Mouse (Mus musculus) MEL (cell line): ENCODE measurements at regions not wholly inside any gene's neighbourhood (a gene's known extent, or its start where the extent isn't known, plus 50 kb on each side); places are given as distances from the start of the nearest gene placed in this dataset.

ENCODE experiments used
- DNase-seq: peaks from one replicate; pipeline ENCODE4 v3.0.0; 2011; ENCODE audit warnings: low read depth, low spot score
- H3K27ac ChIP-seq: 2 replicates; pipeline ENCODE4 v1.5.1; 2012; ENCODE audit warnings: low read depth, mild to moderate bottlenecking, control low read depth, low read length, moderate library complexity; ENCODE audit not compliant: control insufficient read depth
- H3K27me3 ChIP-seq, 2 experiments: fragments of 150-350 bp in 1 of 2; sonication (generic) in 1 of 2; 2 replicates each; pipeline ENCODE4 v1.6.1; 2012; ENCODE audit warnings: low read length in 2 of 2, mild to moderate bottlenecking in 2 of 2, improper control_type of control experiment in 1 of 2, moderate library complexity in 1 of 2; ENCODE audit not compliant: insufficient read depth in 2 of 2, control insufficient read depth in 1 of 2
- H3K36me3 ChIP-seq, 2 experiments: 2 replicates each; pipeline ENCODE4 v1.6.1; 2012 to 2014; ENCODE audit warnings: low read length in 2 of 2, improper control_type of control experiment in 1 of 2, inconsistent platforms in 1 of 2, mild to moderate bottlenecking in 1 of 2; ENCODE audit not compliant: insufficient read depth in 2 of 2, control insufficient read depth in 1 of 2
- H3K4me1 ChIP-seq, 2 experiments: fragments of 150-350 bp in 1 of 2; sonication (generic) in 1 of 2; 2 replicates each; pipeline ENCODE4 v1.6.1; 2012; ENCODE audit warnings: low read length in 2 of 2, improper control_type of control experiment in 1 of 2, mild to moderate bottlenecking in 1 of 2; ENCODE audit not compliant: insufficient read depth in 2 of 2, control insufficient read depth in 1 of 2
- H3K4me3 ChIP-seq, 2 experiments: fragments of 150-350 bp in 1 of 2; sonication (generic) in 1 of 2; 2 replicates each; pipeline ENCODE4 v1.5.1; 2012; ENCODE audit warnings: low read depth in 2 of 2, low read length in 2 of 2, mild to moderate bottlenecking in 2 of 2, moderate library complexity in 2 of 2, control low read depth in 1 of 2, improper control_type of control experiment in 1 of 2; ENCODE audit not compliant: control insufficient read depth in 1 of 2, insufficient read depth in 1 of 2
- H3K79me2 ChIP-seq: 2 replicates; pipeline ENCODE4 v1.6.1; 2012; ENCODE audit warnings: mild to moderate bottlenecking, low read length, moderate library complexity; ENCODE audit not compliant: control insufficient read depth, poor library complexity, insufficient read depth
- H3K9ac ChIP-seq: 2 replicates; pipeline ENCODE4 v1.6.1; 2012; ENCODE audit warnings: low read depth, mild to moderate bottlenecking, control low read depth, low read length, moderate library complexity; ENCODE audit not compliant: control insufficient read depth, poor library complexity, severe bottlenecking
- H3K9me3 ChIP-seq: fragments of 150-350 bp; sonication (generic); replicated peaks from 2 replicates; pipeline ENCODE4 v1.6.1; 2012; ENCODE audit warnings: mild to moderate bottlenecking, low read length, improper control_type of control experiment, moderate library complexity; ENCODE audit not compliant: insufficient read depth
- E2F4 ChIP-seq: IDR thresholded peaks from 2 replicates; pipeline ENCODE4 v1.6.1; 2011; ENCODE audit warnings: low read depth, low read length, improper control_type of control experiment, borderline replicate concordance
- ELF1 ChIP-seq: IDR thresholded peaks from 2 replicates; pipeline ENCODE4 v1.6.1; 2014; ENCODE audit warnings: low read depth, mild to moderate bottlenecking, inconsistent platforms, low read length, improper control_type of control experiment, moderate library complexity
- EP300 ChIP-seq, 2 experiments: IDR thresholded peaks; 2 replicates each; pipeline ENCODE4 v1.6.1; 2011; ENCODE audit warnings: improper control_type of control experiment in 2 of 2, low read length in 2 of 2, low read depth in 1 of 2, mild to moderate bottlenecking in 1 of 2
- GABPA ChIP-seq: IDR thresholded peaks from 2 replicates; pipeline ENCODE4 v1.6.1; 2012; ENCODE audit warnings: low read depth, mild to moderate bottlenecking, inconsistent platforms, low read length, improper control_type of control experiment, moderate library complexity
- HCFC1 ChIP-seq: IDR thresholded peaks from 2 replicates; pipeline ENCODE4 v1.6.1; 2012; ENCODE audit warnings: low read depth, mild to moderate bottlenecking, inconsistent platforms, low read length, improper control_type of control experiment, moderate library complexity
- KAT2A ChIP-seq: conservative IDR thresholded peaks from 2 replicates; pipeline ENCODE4 v1.6.1; 2012; ENCODE audit warnings: low read depth, low read length, improper control_type of control experiment, inconsistent platforms
- MAX ChIP-seq: IDR thresholded peaks from 2 replicates; pipeline ENCODE4 v1.6.1; 2011; ENCODE audit warnings: low read length, improper control_type of control experiment
- MAZ ChIP-seq: IDR thresholded peaks from 2 replicates; pipeline ENCODE4 v1.6.1; 2012; ENCODE audit warnings: low read depth, mild to moderate bottlenecking, inconsistent platforms, low read length, improper control_type of control experiment
- MXI1 ChIP-seq: IDR thresholded peaks from 2 replicates; pipeline ENCODE4 v1.6.1; 2011; ENCODE audit warnings: mild to moderate bottlenecking, low read depth, low read length, improper control_type of control experiment
- NRF1 ChIP-seq: IDR thresholded peaks from 2 replicates; pipeline ENCODE4 v1.6.1; 2014; ENCODE audit warnings: low read depth, mild to moderate bottlenecking, inconsistent platforms, low read length, improper control_type of control experiment, moderate library complexity; ENCODE audit not compliant: poor library complexity, insufficient read depth, severe bottlenecking
- POLR2AphosphoS2 ChIP-seq: IDR thresholded peaks from 2 replicates; pipeline ENCODE4 v1.6.1; 2011; ENCODE audit warnings: low read length, improper control_type of control experiment
- POLR2AphosphoS5 ChIP-seq: IDR thresholded peaks from 2 replicates; pipeline ENCODE4 v1.6.1; 2012; ENCODE audit warnings: low read depth, borderline replicate concordance, mild to moderate bottlenecking, inconsistent platforms, low read length, moderate library complexity, mixed read lengths
- RAD21 ChIP-seq: IDR thresholded peaks from 2 replicates; pipeline ENCODE4 v1.6.1; 2011; ENCODE audit warnings: mild to moderate bottlenecking, low read depth, low read length, improper control_type of control experiment
- RCOR1 ChIP-seq: IDR thresholded peaks from 2 replicates; pipeline ENCODE4 v1.6.1; 2012; ENCODE audit warnings: low read depth, mild to moderate bottlenecking, inconsistent platforms, low read length, improper control_type of control experiment
- SMC3 ChIP-seq: IDR thresholded peaks from 2 replicates; pipeline ENCODE4 v1.6.1; 2011; ENCODE audit warnings: low read depth, low read length, improper control_type of control experiment
- TAL1 ChIP-seq: IDR thresholded peaks from 2 replicates; pipeline ENCODE4 v1.6.1; 2012; ENCODE audit warnings: mild to moderate bottlenecking, inconsistent platforms, low read length, moderate library complexity, mixed read lengths
- TBP ChIP-seq: IDR thresholded peaks from 2 replicates; pipeline ENCODE4 v1.8.0; 2011; ENCODE audit warnings: low read depth, low read length, improper control_type of control experiment
- TCF12 ChIP-seq: IDR thresholded peaks from 2 replicates; pipeline ENCODE4 v1.6.1; 2014; ENCODE audit warnings: low read depth, mild to moderate bottlenecking, inconsistent platforms, low read length, improper control_type of control experiment, moderate library complexity
- USF1 ChIP-seq: IDR thresholded peaks from 2 replicates; pipeline ENCODE4 v1.6.1; 2014; ENCODE audit warnings: low read depth, mild to moderate bottlenecking, inconsistent platforms, low read length, improper control_type of control experiment, moderate library complexity
- USF2 ChIP-seq, 2 experiments: IDR thresholded peaks; 2 replicates each; pipeline ENCODE4 v1.6.1; 2011 to 2012; ENCODE audit warnings: improper control_type of control experiment in 2 of 2, low read length in 2 of 2, borderline replicate concordance in 1 of 2, inconsistent platforms in 1 of 2, low read depth in 1 of 2, mild to moderate bottlenecking in 1 of 2; ENCODE audit not compliant: insufficient read depth in 1 of 2
- ZMIZ1 ChIP-seq: IDR thresholded peaks from 2 replicates; pipeline ENCODE4 v1.6.1; 2012; ENCODE audit warnings: low read depth, mild to moderate bottlenecking, inconsistent platforms, low read length, improper control_type of control experiment, moderate library complexity

DNA sequence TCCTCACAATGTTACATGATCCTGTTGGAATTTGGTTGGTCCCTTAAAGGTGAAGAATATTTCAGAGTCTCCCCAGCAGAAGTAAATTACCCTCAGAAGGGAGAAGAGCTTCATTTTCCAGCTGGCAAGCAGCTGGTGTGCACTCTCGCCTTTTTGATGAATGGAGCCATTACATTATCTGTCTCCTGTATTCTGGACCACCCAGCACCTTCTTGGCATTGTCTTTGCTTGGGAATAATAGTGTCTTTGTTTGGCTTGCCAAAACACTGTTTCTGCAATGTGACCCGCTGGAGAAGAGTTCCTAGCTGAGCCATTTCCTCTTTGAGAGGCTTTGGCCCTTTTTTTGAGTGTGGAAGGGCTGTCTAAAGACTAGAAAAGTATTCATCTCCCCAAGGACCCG, 85.5 kb downstream of the Trib2 start:
- no peak overlapping the region for H3K4me3 ChIP-seq
- no peaks in the 10 kb centered on the region for H3K9me3 ChIP-seq
- no peak for DNase-seq
- H3K36me3 ChIP-seq, result no peaks in the 10 kb centered on the region
- H3K27ac ChIP-seq, result no peak overlapping the region
- H3K9ac ChIP-seq, result no peak overlapping the region
- no peaks in the 10 kb centered on the region for H3K79me2 ChIP-seq
- TF ChIP-seq EP300 (IDR thresholded peaks at IDR 0.05; ENCODE audit: low read depth in 1 of 2, low read length in 2 of 2), result no peak
- no peak for TF ChIP-seq MAZ
- no peak for TF ChIP-seq E2F4
- no peak for TF ChIP-seq GABPA
- TF ChIP-seq NRF1, result no peak
- TF ChIP-seq ZMIZ1, result no peak
- TF ChIP-seq TCF12, result no peak
- H3K27me3 ChIP-seq, result 0 out of 4 replicates have a peak, but pooled peaks cover 0 to 3% of the 10 kb centered on the region in 2 experiments
- no peaks in the 10 kb centered on the region for H3K4me1 ChIP-seq

DNA sequence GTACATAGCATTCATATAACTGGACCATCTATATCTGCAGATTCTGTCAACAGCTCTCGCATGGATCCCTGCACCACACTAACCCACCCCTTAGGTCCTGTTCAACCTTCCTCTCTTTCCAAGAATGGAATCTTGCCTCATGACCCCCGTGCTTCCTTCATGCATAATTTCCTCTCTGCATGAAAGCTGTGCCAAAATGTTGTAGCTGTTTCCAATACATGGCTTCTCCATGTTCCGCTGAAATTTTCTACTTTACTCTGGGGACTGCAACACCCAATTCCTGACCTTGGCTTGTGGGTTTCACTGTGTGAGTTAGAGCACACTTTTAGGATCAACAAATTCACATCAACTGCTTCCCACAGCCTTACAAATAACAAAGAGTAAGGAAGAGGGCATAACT, 87.0 kb downstream of the Trib2 start:
- Histone ChIP-seq H3K27me3 (no peaks in the 10 kb centered on the region), H3K9ac (no peak overlapping the region), H3K27ac (no peak overlapping the region), H3K4me1 (no peaks in the 10 kb centered on the region), H3K9me3 (no peaks in the 10 kb centered on the region), H3K4me3 (no peak overlapping the region), H3K36me3 (no peaks in the 10 kb centered on the region)
- no peak for DNase-seq
- TF ChIP-seq USF2 (IDR thresholded peaks at IDR 0.05; ENCODE audit: borderline replicate concordance in 1 of 2, insufficient read depth in 1 of 2, low read depth in 1 of 2, low read length in 2 of 2) (no peak), ZMIZ1 (no peak), E2F4 (no peak), EP300 (IDR thresholded peaks at IDR 0.05; ENCODE audit: low read depth in 1 of 2, low read length in 2 of 2) (no peak), RCOR1 (no peak), GABPA (no peak), MXI1 (no peak), HCFC1 (no peak), ELF1 (no peak), TBP (no peak), POLR2AphosphoS2 (no peak)
- TF ChIP-seq, all 39 proteins: peak for 0
- no peaks in the 10 kb centered on the region for H3K79me2 ChIP-seq

DNA sequence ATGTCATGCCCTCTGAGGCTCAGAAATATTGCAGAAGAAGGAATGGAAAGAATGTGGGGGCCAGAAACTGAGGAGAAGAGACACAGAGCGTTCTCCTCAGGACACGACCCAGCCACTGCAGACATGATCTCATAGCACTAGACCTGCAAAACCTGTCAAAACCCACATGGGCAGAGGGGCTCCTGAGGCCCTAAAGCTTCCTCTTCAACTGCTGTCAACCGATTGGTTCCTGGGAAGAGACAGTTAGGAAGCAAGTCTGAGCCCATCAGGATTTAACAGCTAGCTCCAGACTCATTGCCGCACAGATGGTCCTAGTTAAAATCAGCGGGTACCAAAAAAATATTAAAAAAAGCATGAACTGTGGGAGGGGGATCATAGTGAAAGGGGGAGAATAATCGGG, 93.2 kb downstream of the Trib2 start:
- no peak for TF ChIP-seq TAL1
- TF ChIP-seq SMC3, result no peak
- no peak for TF ChIP-seq RAD21
- no peak for TF ChIP-seq KAT2A
- no peak for TF ChIP-seq POLR2AphosphoS5
- TF ChIP-seq MAX, result no peak
- no peak for TF ChIP-seq GABPA
- TF ChIP-seq ZMIZ1, result no peak
- no peak for TF ChIP-seq TBP
- TF ChIP-seq USF1, result no peak
- H3K9me3 ChIP-seq, result no peaks in the 10 kb centered on the region
- H3K27ac ChIP-seq, result no peak overlapping the region
- DNase-seq, result no peak
- H3K79me2 ChIP-seq, result no peaks in the 10 kb centered on the region
- no peak overlapping the region for H3K9ac ChIP-seq
- H3K27me3 ChIP-seq, result no peaks in the 10 kb centered on the region; a peak in 1 of 4 replicates
- H3K4me1 ChIP-seq, result no peaks in the 10 kb centered on the region
- no peak overlapping the region for H3K4me3 ChIP-seq
- no peaks in the 10 kb centered on the region for H3K36me3 ChIP-seq
